Mouse (Mus musculus) MEL (cell line): ENCODE results near the gene Gm13889. TPM values are rescaled to one million over a fixed set of nuclear protein-coding genes. Genes with fewer than 3 reads are reported as not detected.

Source experiments
- polyA plus RNA-seq, 2 experiments: library from polyadenylated mRNA; stranded (reverse) in 1 of 2; unstranded in 1 of 2; fragments of >175 nt in 1 of 2; fragments of >200 nt in 1 of 2; gene quantifications; 2 replicates each; pipeline versions ENCODE4 v1.2.1 to v1.2.4; 2012; ENCODE audit warnings: low replicate concordance in 2 of 2, low read depth in 1 of 2; ENCODE audit not compliant: insufficient read length in 2 of 2, insufficient read depth in 1 of 2, missing spikeins in 1 of 2
- total RNA-seq: library from RNA; depleted of rRNA; stranded (reverse); fragments of 300-350 nt; gene quantifications from 2 replicates; pipeline ENCODE4 v1.2.3, GENCODE M21; 2012; rRNA removed

Gene Gm13889
- total and polyA plus RNA-seq, 3 experiments, result not detected

Other genes with a start within 250 kb of the Gm13889 start
- gene Ext2, start 134.6 kb downstream of the Gm13889 start, total RNA-seq, result 29.2 and 33.7 TPM in 2 replicates
- 10 to 100 TPM in 1 of 2 experiments, not detected in 1; 66.8 TPM for gene Ext2, start 134.6 kb downstream of the Gm13889 start, polyA plus RNA-seq
- gene Accs, start 107.3 kb downstream of the Gm13889 start, total RNA-seq, result 1.0 and 1.2 TPM in 2 replicates
- 1 to 10 TPM in 1 of 2 experiments, not detected in 1; 4.5 TPM for gene Accs, start 107.3 kb downstream of the Gm13889 start, polyA plus RNA-seq
- not detected in 2 replicates for gene Accsl, start 88.0 kb downstream of the Gm13889 start, total RNA-seq
- gene Accsl, start 88.0 kb downstream of the Gm13889 start, polyA plus RNA-seq, result not detected
- not detected in 2 replicates for gene Gm27027, start 39.2 kb upstream of the Gm13889 start, total RNA-seq
- gene Gm27027, start 39.2 kb upstream of the Gm13889 start, polyA plus RNA-seq, result not detected
- not detected in 2 replicates for gene Alkbh3, start 53.6 kb upstream of the Gm13889 start, total RNA-seq
- gene Alkbh3, start 53.6 kb upstream of the Gm13889 start, polyA plus RNA-seq, result not detected
- 83.8 and 94.6 TPM in 2 replicates for gene Hsd17b12, start 200.8 kb upstream of the Gm13889 start, total RNA-seq
- gene Hsd17b12, start 200.8 kb upstream of the Gm13889 start, polyA plus RNA-seq, result 100 to 1,000 TPM in 1 of 2 experiments, 10 to 100 TPM in 1; 83.5 to 148 TPM